Mouse (Mus musculus): ENCODE measurements around the gene Xkr8. TPM values are rescaled to one million over a fixed set of nuclear protein-coding genes. Genes with fewer than 3 reads are reported as not detected.
A peak's percentile ranks its signal among the peaks of the same experiment; 100 is the strongest.
"Not testable (repeated sequence)": the region's sequence is repeated elsewhere in the genome, so short reads cannot be mapped to it uniquely, and the experiment has no call there.

Gene Xkr8
- 2.9 and 3.0 TPM in 2 replicates for polyA plus RNA-seq (2015; fragmentation: Nextera tagmentation; extraction: Ambion mirVana)

GRCm38 (mm10) chr4:132732148-132732684 is at the start of gene Xkr8:
Gene Xkr8 (minus strand): TSS chr4:132732546.
- 1% methylated on average over 34 of the region's 34 CpGs for WGBS (ENCODE audit: insufficient replicate concordance)
- no peaks in the 10 kb centered on the region for H3K27me3 ChIP-seq
- peak within 1 kb of the TSS; percentile 87 for H3K4me2 ChIP-seq
- H3K36me3 ChIP-seq (replicated peaks) = no peaks in the 10 kb centered on the region
- no peaks in the 10 kb centered on the region for H3K9me3 ChIP-seq (replicated peaks)
- no peak within 1 kb of the TSS for H3K27ac ChIP-seq (replicated peaks)
- peak; percentile 87 for ATAC-seq (ENCODE audit: insufficient read depth)
- H3K4me1 ChIP-seq (replicated peaks) = peaks cover 47% of the 10 kb centered on the region
- H3K9ac ChIP-seq = peak within 1 kb of the TSS; percentile 56
- H3K4me3 ChIP-seq (replicated peaks) = peak within 1 kb of the TSS; percentile 62

- Histone ChIP-seq H3K4me1 (replicated peaks) (peaks cover 9% of the 10 kb centered on the region; the same call in 1 of the 2 replicates), H3K4me3 (replicated peaks) (no peak overlapping the region), H3K9me3 (replicated peaks) (no peaks in the 10 kb centered on the region), H3K27me3 (no peaks in the 10 kb centered on the region), H3K9ac (no peak overlapping the region), H3K4me2 (no peak overlapping the region), H3K27ac (replicated peaks) (no peak overlapping the region), H3K36me3 (replicated peaks) (peaks cover 51% of the 10 kb centered on the region)
- WGBS (ENCODE audit: insufficient replicate concordance) = 73% methylated on average over 4 of the region's 4 CpGs
- no peak for ATAC-seq (ENCODE audit: insufficient read depth)
These were observed 47.9 kb upstream of the Xkr8 start for GRCm38 (mm10) chr4:132780288-132780687.

GRCm38 (mm10) chr4:132778562-132779201 is 46.3 kb upstream of the Xkr8 start:
- H3K4me1 ChIP-seq (replicated peaks) = 0 out of 2 replicates have a peak, but pooled peaks cover 6% of the 10 kb centered on the region
- no peak overlapping the region for H3K27ac ChIP-seq (replicated peaks)
- ATAC-seq (ENCODE audit: insufficient read depth) = no peak
- H3K27me3 ChIP-seq = no peaks in the 10 kb centered on the region
- no peak overlapping the region for H3K9ac ChIP-seq
- no peak overlapping the region for H3K4me3 ChIP-seq (replicated peaks)
- no peaks in the 10 kb centered on the region for H3K9me3 ChIP-seq (replicated peaks)
- peaks cover 67% of the 10 kb centered on the region for H3K36me3 ChIP-seq (replicated peaks)
- H3K4me2 ChIP-seq = no peak overlapping the region
- WGBS (ENCODE audit: insufficient replicate concordance) = 89% methylated on average over 6 of the region's 6 CpGs

- H3K9me3 ChIP-seq (replicated peaks) = no peaks in the 10 kb centered on the region
- H3K4me1 ChIP-seq (replicated peaks) = 0 out of 2 replicates have a peak, but pooled peaks cover 6% of the 10 kb centered on the region
- no peaks in the 10 kb centered on the region for H3K27me3 ChIP-seq
- no peak overlapping the region for H3K4me3 ChIP-seq (replicated peaks)
- no peak for ATAC-seq (ENCODE audit: insufficient read depth)
- no peak overlapping the region for H3K9ac ChIP-seq
- H3K27ac ChIP-seq (replicated peaks) = no peak overlapping the region
- no peak overlapping the region for H3K4me2 ChIP-seq
- peaks cover 86% of the 10 kb centered on the region for H3K36me3 ChIP-seq (replicated peaks)
- WGBS (ENCODE audit: insufficient replicate concordance) = 80% methylated on average over 5 of the region's 5 CpGs
These were observed 44.4 kb upstream of the Xkr8 start for GRCm38 (mm10) chr4:132776764-132777163.

- Histone ChIP-seq H3K27ac (replicated peaks) (no peak overlapping the region), H3K4me3 (replicated peaks) (no peak overlapping the region), H3K36me3 (replicated peaks) (peaks cover 98% of the 10 kb centered on the region), H3K27me3 (no peaks in the 10 kb centered on the region), H3K4me2 (no peak overlapping the region), H3K9ac (no peak overlapping the region), H3K9me3 (replicated peaks) (no peaks in the 10 kb centered on the region), H3K4me1 (replicated peaks) (peaks cover 9% of the 10 kb centered on the region; the same call in 1 of the 2 replicates)
- ATAC-seq (ENCODE audit: insufficient read depth) = no peak
- WGBS (ENCODE audit: insufficient replicate concordance) = 73% methylated on average over 3 of the region's 3 CpGs
These were observed 42.6 kb upstream of the Xkr8 start for GRCm38 (mm10) chr4:132774905-132775304.

GRCm38 (mm10) chr4:132771776-132772175 is 39.4 kb upstream of the Xkr8 start:
- Histone ChIP-seq H3K9ac (no peak overlapping the region), H3K27ac (replicated peaks) (no peak overlapping the region), H3K4me1 (replicated peaks) (peaks cover 32% of the 10 kb centered on the region), H3K27me3 (no peaks in the 10 kb centered on the region), H3K9me3 (replicated peaks) (no peaks in the 10 kb centered on the region), H3K4me2 (no peak overlapping the region), H3K36me3 (replicated peaks) (peaks cover 76% of the 10 kb centered on the region), H3K4me3 (replicated peaks) (no peak overlapping the region)
- WGBS (ENCODE audit: insufficient replicate concordance) = 77% methylated on average over 9 of the region's 9 CpGs
- ATAC-seq (ENCODE audit: insufficient read depth) = no peak

GRCm38 (mm10) chr4:132767914-132768876 is 35.8 kb upstream of the Xkr8 start, which contains the start of gene Rpa2:
Gene Rpa2 (plus strand): TSS chr4:132768332.
- H3K4me2 ChIP-seq = peak within 1 kb of the TSS; percentile 85
- H3K27ac ChIP-seq (replicated peaks) = peak within 1 kb of the TSS; percentile 84
- no peaks in the 10 kb centered on the region for H3K27me3 ChIP-seq
- peak within 1 kb of the TSS; percentile 95 for H3K4me3 ChIP-seq (replicated peaks)
- H3K4me1 ChIP-seq (replicated peaks) = peaks cover 32% of the 10 kb centered on the region
- peak; percentile 94 for ATAC-seq (ENCODE audit: insufficient read depth)
- peak within 1 kb of the TSS; percentile 89 for H3K9ac ChIP-seq
- WGBS (ENCODE audit: insufficient replicate concordance) = under 1% methylated on average over 71 of the region's 71 CpGs
- no peaks in the 10 kb centered on the region for H3K9me3 ChIP-seq (replicated peaks)
- peaks cover 40% of the 10 kb centered on the region for H3K36me3 ChIP-seq (replicated peaks)

- not testable (repeated sequence) for H3K4me3 ChIP-seq (replicated peaks); H3K27ac ChIP-seq (replicated peaks); H3K4me2 ChIP-seq; H3K9ac ChIP-seq; ATAC-seq (ENCODE audit: insufficient read depth); H3K9me3 ChIP-seq (replicated peaks); H3K36me3 ChIP-seq (replicated peaks)
- 60% methylated on average over 3 of the region's 3 CpGs for WGBS (ENCODE audit: insufficient replicate concordance)
- Histone ChIP-seq H3K4me1 (replicated peaks) (peaks cover 18% of the 10 kb centered on the region), H3K27me3 (peaks cover 19% of the 10 kb centered on the region)
These were observed 30.8 kb upstream of the Xkr8 start for GRCm38 (mm10) chr4:132763125-132763524.

GRCm38 (mm10) chr4:132762602-132763001 is 30.3 kb upstream of the Xkr8 start:
- WGBS (ENCODE audit: insufficient replicate concordance) = 65% methylated on average over 6 of the region's 6 CpGs
- Histone ChIP-seq H3K4me1 (replicated peaks) (peaks cover 16% of the 10 kb centered on the region), H3K27me3 (peaks cover 24% of the 10 kb centered on the region), H3K9ac (no peak overlapping the region), H3K9me3 (replicated peaks) (no peaks in the 10 kb centered on the region), H3K4me2 (no peak overlapping the region), H3K27ac (replicated peaks) (no peak overlapping the region), H3K36me3 (replicated peaks) (no peaks in the 10 kb centered on the region), H3K4me3 (replicated peaks) (no peak overlapping the region)
- ATAC-seq (ENCODE audit: insufficient read depth) = no peak

GRCm38 (mm10) chr4:132760296-132760695 is 27.9 kb upstream of the Xkr8 start:
- H3K27ac ChIP-seq (replicated peaks) = no peak overlapping the region
- H3K9me3 ChIP-seq (replicated peaks) = no peaks in the 10 kb centered on the region
- H3K4me3 ChIP-seq (replicated peaks) = no peak overlapping the region
- H3K4me2 ChIP-seq = 0 out of 2 replicates have a peak overlapping the region, but pooled peaks have one; percentile 3
- peaks cover 15% of the 10 kb centered on the region for H3K4me1 ChIP-seq (replicated peaks)
- H3K27me3 ChIP-seq = peaks cover 47% of the 10 kb centered on the region
- WGBS (ENCODE audit: insufficient replicate concordance) = 23% methylated on average over 3 of the region's 3 CpGs
- ATAC-seq (ENCODE audit: insufficient read depth) = no peak
- H3K9ac ChIP-seq = no peak overlapping the region
- H3K36me3 ChIP-seq (replicated peaks) = no peaks in the 10 kb centered on the region
